Comparison of ENCODE assay signal across 20 mouse cellular contexts in genomic region chr4:102353641-102354403, GRCm38 (mm10).
DNase-seq lines count a peak whose midpoint lies in the region; TF ChIP-seq lines count a peak whose summit lies in the region.
"Had no signal": no experiment of that assay in that cellular context is flagged by ENCODE, and none has a peak within 500 bp of the region (broad histone marks: within the 10 kb centered on the region; RNA-seq: fewer than 3 reads in every experiment).

No protein-coding gene starts in this region.

- intact Hi-C loops in left cerebral cortex, postnatal 4 days (cut with DNase I): no loop called here

- no peak for TF ChIP-seq POLR2A in cortical plate, adult 2 months (IDR thresholded peaks at IDR 0.05; ENCODE audit: extremely low read depth, insufficient read depth, low read length)

- H3K4me1 ChIP-seq in cortical plate, adult 2 months (ENCODE audit: control insufficient read depth, insufficient read depth, low read length): peaks cover 2% of the 10 kb centered on the region; the same call in 1 of the 2 replicates

- TF ChIP-seq CTCF in cortical plate, adult 2 months (IDR thresholded peaks at IDR 0.05; ENCODE audit: extremely low read depth, insufficient read depth, low read length): no peak

- peak; percentile 1 for DNase-seq in adrenal gland, postnatal 10 days
- no peak for DNase-seq in adrenal gland, adult 18-20 months (ENCODE audit: low spot score in 2 of 2)
- DNase-seq in left cerebral cortex, postnatal 4 days: peak; percentile 63
- no peak for DNase-seq in left cerebral cortex, adult 8-10 months (ENCODE audit: low spot score in 2 of 2)
- DNase-seq in cerebellum, adult 8-10 months: peak; percentile 85
- no peak for DNase-seq in heart, adult 9 months (ENCODE audit: low spot score in 2 of 2)
- no peak for DNase-seq in ovary, postnatal 10 days (ENCODE audit: low spot score)
- DNase-seq: adrenal gland, adult 8-10 months; heart, postnatal 14 days; kidney, adult 2 months; kidney, postnatal 10 days; right cerebral cortex, postnatal 25 days had no signal

- H3K4me3 ChIP-seq in cortical plate, adult 2 months (ENCODE audit: insufficient read depth, low read length): no peak overlapping the region
- H3K4me3 ChIP-seq: heart, embryonic 12.5 days; hindbrain, embryonic 13.5 days; limb, embryonic 12.5 days; midbrain, embryonic 12.5 days; neural tube, embryonic 13.5 days had no signal

- peak overlapping the region; percentile 86; the same call in 1 of the 2 replicates for H3K27ac ChIP-seq in cortical plate, adult 2 months (ENCODE audit: insufficient read depth, low read length)
- H3K27ac ChIP-seq: hindbrain, embryonic 13.5 days; limb, embryonic 12.5 days; liver, embryonic 14.5 days; macrophage; midbrain, embryonic 12.5 days; neural tube, embryonic 13.5 days had no signal

Comparison
In these comparisons a context has a peak if more than half of its experiments do, and no peak if none do; other contexts are left out.
1. DNase-seq: peak in adrenal gland, postnatal 10 days (single experiment), left cerebral cortex, postnatal 4 days (single experiment) and cerebellum, adult 8-10 months (single experiment); none in adrenal gland, adult 18-20 months (0 of 2), left cerebral cortex, adult 8-10 months (0 of 2), heart, adult 9 months (0 of 2) and ovary, postnatal 10 days (single experiment).